9 mouse cellular contexts compared by ENCODE assay signal in the genomic region with DNA sequence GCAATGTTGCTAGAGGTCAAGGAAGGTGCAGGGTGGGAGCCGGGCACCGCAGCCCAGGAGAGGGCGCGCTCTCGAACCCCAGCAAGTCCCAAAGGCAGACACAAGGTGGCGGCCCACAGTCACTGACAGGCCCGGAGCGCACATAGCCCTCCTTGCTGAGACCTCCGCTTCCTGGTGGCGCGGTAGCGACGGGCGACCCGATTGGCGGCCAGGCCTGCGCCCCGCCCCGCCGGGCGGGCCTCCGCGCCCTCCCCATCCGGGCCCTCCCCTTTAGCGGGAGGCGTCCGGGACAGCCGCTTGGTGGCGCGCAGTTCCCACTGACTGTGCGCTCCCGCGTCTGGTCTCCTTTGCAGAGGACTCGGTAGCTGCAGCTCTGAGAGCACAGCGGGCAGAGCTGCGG. TPM values are rescaled to one million over a fixed set of nuclear protein-coding genes. Genes with fewer than 3 reads are reported as not detected.
A peak's percentile ranks its signal among the peaks of the same experiment; 100 is the strongest.
DNase-seq lines count a peak whose midpoint lies in the region; ATAC-seq lines count a peak whose summit lies in the region.
"Had no signal": no experiment of that assay in that cellular context is flagged by ENCODE, and none has a peak within 500 bp of the region (broad histone marks: within the 10 kb centered on the region; RNA-seq: fewer than 3 reads in every experiment).

A gene (plus strand): TSS at position 340 of the 400 bp plus-strand sequence.

- H3K4me1 ChIP-seq in embryonic facial prominence, embryonic 14.5 days (ENCODE audit: control insufficient read depth, insufficient read depth, low read length) = no peaks in the 10 kb centered on the region
- no peaks in the 10 kb centered on the region for H3K4me1 ChIP-seq in heart, embryonic 14.5 days (ENCODE audit: control insufficient read depth in 2 of 2, insufficient read depth in 2 of 2, low read length in 2 of 2)
- H3K4me1 ChIP-seq in kidney, embryonic 16.5 days (ENCODE audit: insufficient read depth, low read length) = no peaks in the 10 kb centered on the region
- H3K4me1 ChIP-seq in liver, embryonic 12.5 days = no peaks in the 10 kb centered on the region
- H3K4me1 ChIP-seq in neural tube, embryonic 12.5 days = no peaks in the 10 kb centered on the region

- no peaks in the 10 kb centered on the region for H3K27me3 ChIP-seq in embryonic facial prominence, embryonic 14.5 days (replicated peaks; ENCODE audit: control insufficient read depth, insufficient read depth, low read length)
- no peaks in the 10 kb centered on the region for H3K27me3 ChIP-seq in heart, embryonic 14.5 days (ENCODE audit: control insufficient read depth, insufficient read depth, low read length)
- no peaks in the 10 kb centered on the region for H3K27me3 ChIP-seq in kidney, embryonic 16.5 days (ENCODE audit: insufficient read depth, low read length)
- H3K27me3 ChIP-seq in liver, embryonic 12.5 days (replicated peaks) = peaks cover 6% of the 10 kb centered on the region
- H3K27me3 ChIP-seq in neural tube, embryonic 12.5 days (replicated peaks) = no peaks in the 10 kb centered on the region
- H3K27me3 ChIP-seq: Patski had no signal

- 4% methylated on average over 15 of the region's 36 CpGs for WGBS in embryonic facial prominence, embryonic 14.5 days
- 4% methylated on average over 21 of the region's 36 CpGs for WGBS in heart, embryonic 14.5 days
- 7% methylated on average over 27 of the region's 36 CpGs for WGBS in kidney, embryonic 16.5 days
- 3% methylated on average over 36 of the region's 36 CpGs for WGBS in liver, embryonic 12.5 days (ENCODE audit: insufficient replicate concordance)
- 5% methylated on average over 36 of the region's 36 CpGs for WGBS in neural tube, embryonic 12.5 days

- H3K4me2 ChIP-seq in embryonic facial prominence, embryonic 14.5 days (ENCODE audit: low read depth, low read length) = peak within 1 kb of the TSS; percentile 47
- H3K4me2 ChIP-seq in heart, embryonic 14.5 days (ENCODE audit: low read length) = peak within 1 kb of the TSS; percentile 54
- peak within 1 kb of the TSS; percentile 51 for H3K4me2 ChIP-seq in kidney, embryonic 16.5 days (replicated peaks; ENCODE audit: low read depth, low read length)
- peak within 1 kb of the TSS; percentile 67 for H3K4me2 ChIP-seq in liver, embryonic 12.5 days
- peak within 1 kb of the TSS; percentile 59 for H3K4me2 ChIP-seq in neural tube, embryonic 12.5 days (replicated peaks)

- DNase-seq in adrenal gland, adult 2 months = peak; percentile 85
- DNase-seq in embryonic facial prominence, embryonic 14.5 days (ENCODE audit: low spot score) = peak; percentile 62
- peak; percentile 8 for DNase-seq in urinary bladder, postnatal 10 days (ENCODE audit: low spot score)
- no peak for DNase-seq in cerebellum, postnatal 36 days

- 0 out of 2 replicates have a peak, but pooled peaks cover 4% of the 10 kb centered on the region for H3K9me3 ChIP-seq in embryonic facial prominence, embryonic 14.5 days (ENCODE audit: control insufficient read depth, low read length)
- H3K9me3 ChIP-seq in heart, embryonic 14.5 days (ENCODE audit: control insufficient read depth, low read length) = peaks cover 6% of the 10 kb centered on the region; the same call in 1 of the 2 replicates
- H3K9me3 ChIP-seq in kidney, embryonic 16.5 days (ENCODE audit: low read length) = peaks cover 10% of the 10 kb centered on the region; the same call in 1 of the 2 replicates
- no peaks in the 10 kb centered on the region for H3K9me3 ChIP-seq in liver, embryonic 12.5 days (replicated peaks)
- peaks cover 16% of the 10 kb centered on the region for H3K9me3 ChIP-seq in neural tube, embryonic 12.5 days

- peak; percentile 62 for ATAC-seq in embryonic facial prominence, embryonic 14.5 days (ENCODE audit: low read depth)
- no peak for ATAC-seq in heart, embryonic 14.5 days (ENCODE audit: insufficient number of reproducible peaks, insufficient read depth, low FRiP score, low read depth)
- peak; percentile 92 for ATAC-seq in kidney, embryonic 16.5 days (ENCODE audit: low FRiP score, low TSS enrichment)
- ATAC-seq in liver, embryonic 12.5 days = peak; percentile 65; the same call in 1 of the 2 replicates
- peak; percentile 84 for ATAC-seq in neural tube, embryonic 12.5 days (ENCODE audit: low FRiP score, low read depth)
- ATAC-seq: Patski had no signal

- no peaks in the 10 kb centered on the region for H3K36me3 ChIP-seq in embryonic facial prominence, embryonic 14.5 days (ENCODE audit: control insufficient read depth, insufficient read depth, low read length)
- H3K36me3 ChIP-seq in heart, embryonic 14.5 days (ENCODE audit: control insufficient read depth, insufficient read depth, low read length) = no peaks in the 10 kb centered on the region
- no peaks in the 10 kb centered on the region for H3K36me3 ChIP-seq in kidney, embryonic 16.5 days (ENCODE audit: insufficient read depth, low read length)
- H3K36me3 ChIP-seq in liver, embryonic 12.5 days = no peaks in the 10 kb centered on the region
- no peaks in the 10 kb centered on the region for H3K36me3 ChIP-seq in neural tube, embryonic 12.5 days

- peak within 1 kb of the TSS; percentile 46 for H3K4me3 ChIP-seq in embryonic facial prominence, embryonic 14.5 days (ENCODE audit: low read depth, low read length)
- H3K4me3 ChIP-seq in heart, embryonic 14.5 days (ENCODE audit: control insufficient read depth in 1 of 2, insufficient read depth in 1 of 2, low read depth in 1 of 2, low read length in 2 of 2) = peak within 1 kb of the TSS; percentile 36 to 42
- peak within 1 kb of the TSS; percentile 54 for H3K4me3 ChIP-seq in kidney, embryonic 16.5 days (ENCODE audit: low read length)
- peak within 1 kb of the TSS; percentile 51 for H3K4me3 ChIP-seq in liver, embryonic 12.5 days
- peak within 1 kb of the TSS; percentile 42 for H3K4me3 ChIP-seq in neural tube, embryonic 12.5 days

- peak within 1 kb of the TSS; percentile 57 for H3K9ac ChIP-seq in embryonic facial prominence, embryonic 14.5 days (ENCODE audit: low read depth, low read length)
- H3K9ac ChIP-seq in heart, embryonic 14.5 days (ENCODE audit: low read length) = no peak within 1 kb of the TSS; the same call in 1 of the 2 replicates
- peak within 1 kb of the TSS; percentile 63 for H3K9ac ChIP-seq in kidney, embryonic 16.5 days (replicated peaks; ENCODE audit: low read length)
- peak within 1 kb of the TSS; percentile 12; the same call in 1 of the 2 replicates for H3K9ac ChIP-seq in liver, embryonic 12.5 days
- H3K9ac ChIP-seq in neural tube, embryonic 12.5 days = peak within 1 kb of the TSS; percentile 38

- no peak within 1 kb of the TSS for H3K27ac ChIP-seq in embryonic facial prominence, embryonic 14.5 days (replicated peaks; ENCODE audit: low read depth, low read length)
- H3K27ac ChIP-seq in heart, embryonic 14.5 days (replicated peaks in 1 of 2; ENCODE audit: control insufficient read depth in 1 of 2, insufficient read depth in 1 of 2, low read depth in 2 of 2, low read length in 2 of 2) = no peak within 1 kb of the TSS
- H3K27ac ChIP-seq in kidney, embryonic 16.5 days (ENCODE audit: low read length) = no peak within 1 kb of the TSS
- no peak within 1 kb of the TSS for H3K27ac ChIP-seq in liver, embryonic 12.5 days
- H3K27ac ChIP-seq in neural tube, embryonic 12.5 days = no peak within 1 kb of the TSS

RNA-seq across cellular contexts. Expression of the gene that starts here (rescaled TPM):
- 1 to 10 TPM in 1 of 2 experiments, under 1 TPM in 1; 0.59 to 1.1 TPM for total RNA-seq in adrenal gland, adult 2 months (2021)
- polyA plus RNA-seq in adrenal gland, adult 2 months (2012; rRNA removed) = 0.16 and 0.58 TPM in 2 replicates
- 1.4 and 2.2 TPM in 2 replicates for polyA plus RNA-seq in embryonic facial prominence, embryonic 14.5 days (2014; fragmentation: Nextera tagmentation; extraction: Ambion mirVana)
- polyA plus RNA-seq in heart, embryonic 14.5 days (2014; fragmentation: Nextera tagmentation; extraction: Ambion mirVana) = 0.58 and 0.85 TPM in 2 replicates
- 3.0 and 3.2 TPM in 2 replicates for polyA plus RNA-seq in kidney, embryonic 16.5 days (2015; fragmentation: Nextera tagmentation; extraction: Ambion mirVana)
- 0.41 and 0.69 TPM in 2 replicates for polyA plus RNA-seq in liver, embryonic 12.5 days (2016; fragmentation: Nextera tagmentation; extraction: Ambion mirVana)
- polyA plus RNA-seq in neural tube, embryonic 12.5 days (2016; fragmentation: Nextera tagmentation; extraction: Ambion mirVana) = 3.2 and 3.9 TPM in 2 replicates

Comparison
In these comparisons a context has a peak if more than half of its experiments do, and no peak if none do; other contexts are left out.
1. Peak in ATAC-seq, H3K4me3 ChIP-seq, H3K9ac ChIP-seq and H3K4me2 ChIP-seq in liver, embryonic 12.5 days; RNA of the gene not detected or under 1 TPM.
2. DNase-seq: peak in adrenal gland, adult 2 months (single experiment), embryonic facial prominence, embryonic 14.5 days (single experiment) and urinary bladder, postnatal 10 days (single experiment); none in cerebellum, postnatal 36 days (0 of 2).
3. Peak in every context shown above with its lines, with median percentiles within 50 percentile points of each other: H3K4me2 ChIP-seq and H3K4me3 ChIP-seq.